Mouse (Mus musculus) embryonic facial prominence, embryonic 15.5 days (tissue): Measurements from ENCODE around the gene Gpd1l. TPM values are rescaled to one million over a fixed set of nuclear protein-coding genes. Genes with fewer than 3 reads are reported as not detected.

Source experiments
- polyA plus RNA-seq: library from polyadenylated mRNA; unstranded; fragments of >200 nt; fragmentation: Nextera tagmentation; extraction: Ambion mirVana; gene quantifications from 2 replicates; pipeline ENCODE4 v1.2.1, GENCODE M21; 2015

Gpd1l gene
- polyA plus RNA-seq, 1 experiment from 2014 or later: 14.3 TPM

Other genes with a start within 250 kb of the Gpd1l start
- 55.8 and 64.7 TPM in 2 replicates for gene Dync1li1, start 245.2 kb downstream of the Gpd1l start, polyA plus RNA-seq
- gene Cmtm6, start 202.9 kb downstream of the Gpd1l start, polyA plus RNA-seq: 46.9 and 48.1 TPM in 2 replicates
- 121 and 126 TPM in 2 replicates for gene Cmtm7, start 152.1 kb downstream of the Gpd1l start, polyA plus RNA-seq
- 25.2 and 25.3 TPM in 2 replicates for gene Cmtm8, start 89.8 kb downstream of the Gpd1l start, polyA plus RNA-seq
- 2.4 and 2.8 TPM in 2 replicates for gene Osbpl10, start 44.6 kb upstream of the Gpd1l start, polyA plus RNA-seq
- 466 and 641 TPM in 2 replicates for gene Rps27rt, start 48.8 kb upstream of the Gpd1l start, polyA plus RNA-seq